Mouse (Mus musculus): ENCODE measurements around the gene Fryl.

DNA sequence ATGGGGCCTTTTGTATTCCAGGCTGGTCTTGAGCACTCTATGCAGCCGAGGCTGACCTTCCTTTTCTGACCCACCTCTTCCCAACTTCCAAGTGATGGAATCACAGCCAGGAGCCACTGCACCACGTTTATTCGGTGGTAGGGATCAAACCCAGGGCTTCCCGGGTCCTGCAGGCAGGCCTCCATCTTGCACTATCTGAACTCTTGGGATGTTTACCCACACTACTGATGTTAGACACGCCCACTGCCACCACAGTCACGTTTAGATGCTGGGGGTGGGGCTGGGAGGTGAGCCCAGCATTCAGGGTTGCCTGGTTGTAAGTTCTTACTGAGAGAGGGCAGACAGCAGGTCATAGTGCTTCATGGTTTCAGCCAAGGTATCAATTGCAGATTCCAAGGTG lies 189.5 kb downstream of the Fryl start:
- TF ChIP-seq POLR2A (IDR thresholded peaks at IDR 0.05; ENCODE audit: low read depth, low read length) (no peak), CTCF (conservative IDR thresholded peaks at IDR 0.05; ENCODE audit: insufficient read depth, insufficient read length, low read depth, low read length) (no peak)

Data from kidney, adult 2 months (tissue).